Mouse (Mus musculus): Measurements from ENCODE around the gene Slc4a3. TPM values are rescaled to one million over a fixed set of nuclear protein-coding genes. Genes with fewer than 3 reads are reported as not detected.

The Slc4a3 gene
- total RNA-seq, 2 experiments from 2014 or later, result 109 to 111 TPM

- DNase-seq (ENCODE audit: low spot score in 2 of 2), result peak; percentile 90 to 94
Observed at GRCm38 (mm10) chr1:75521321-75522031, 24.6 kb upstream of the Slc4a3 start, which contains the start of gene Stk11ip. Gene Stk11ip, plus strand, starts transcription at chr1:75521529.

- DNase-seq (ENCODE audit: low spot score in 2 of 2), result no peak
Observed at GRCm38 (mm10) chr1:75524679-75525078, 21.4 kb upstream of the Slc4a3 start.

- no peak for DNase-seq (ENCODE audit: low spot score in 2 of 2)
Observed at GRCm38 (mm10) chr1:75530546-75530945, 15.5 kb upstream of the Slc4a3 start.

- no peak for DNase-seq (ENCODE audit: low spot score in 2 of 2)
Observed at GRCm38 (mm10) chr1:75532280-75533172, 13.5 kb upstream of the Slc4a3 start.

- no peak for DNase-seq (ENCODE audit: low spot score in 2 of 2)
Observed at GRCm38 (mm10) chr1:75533325-75534252, 12.5 kb upstream of the Slc4a3 start.

- no peak for DNase-seq (ENCODE audit: low spot score in 2 of 2)
Observed at GRCm38 (mm10) chr1:75537587-75537986, 8.5 kb upstream of the Slc4a3 start.

- no peak for DNase-seq (ENCODE audit: low spot score in 2 of 2)
Observed at GRCm38 (mm10) chr1:75538597-75539190, 7.4 kb upstream of the Slc4a3 start.

GRCm38 (mm10) chr1:75541496-75541895 is 4.6 kb upstream of the Slc4a3 start:
- DNase-seq (ENCODE audit: low spot score in 2 of 2), result no peak

GRCm38 (mm10) chr1:75544351-75544750 is 1.7 kb upstream of the Slc4a3 start:
- no peak for DNase-seq (ENCODE audit: low spot score in 2 of 2)

GRCm38 (mm10) chr1:75547351-75547750 is 1.3 kb downstream of the Slc4a3 start:
- no peak for DNase-seq (ENCODE audit: low spot score in 2 of 2)

GRCm38 (mm10) chr1:75548083-75548482 is 2.0 kb downstream of the Slc4a3 start:
- no peak for DNase-seq (ENCODE audit: low spot score in 2 of 2)

GRCm38 (mm10) chr1:75548871-75549270 is 2.8 kb downstream of the Slc4a3 start:
- no peak for DNase-seq (ENCODE audit: low spot score in 2 of 2)

- DNase-seq (ENCODE audit: low spot score in 2 of 2), result no peak
Observed at GRCm38 (mm10) chr1:75549289-75550279, 3.5 kb downstream of the Slc4a3 start.

- DNase-seq (ENCODE audit: low spot score in 2 of 2), result no peak
Observed at GRCm38 (mm10) chr1:75550586-75550985, 4.5 kb downstream of the Slc4a3 start.

- DNase-seq (ENCODE audit: low spot score in 2 of 2), result no peak
Observed at GRCm38 (mm10) chr1:75555680-75556079, 9.6 kb downstream of the Slc4a3 start.

- peak in 1 of 2 experiments; percentile 62 for DNase-seq (ENCODE audit: low spot score in 2 of 2)
Observed at GRCm38 (mm10) chr1:75556143-75556781, 10.2 kb downstream of the Slc4a3 start.

GRCm38 (mm10) chr1:75557041-75557440 is 11.0 kb downstream of the Slc4a3 start:
- no peak for DNase-seq (ENCODE audit: low spot score in 2 of 2)

GRCm38 (mm10) chr1:75558388-75559178 is 12.5 kb downstream of the Slc4a3 start:
- DNase-seq (ENCODE audit: low spot score in 2 of 2), result no peak

All from layer of hippocampus, adult 18-20 months (tissue).